Mouse (Mus musculus) ES-Bruce4 (cell line): ENCODE results near the gene Hoxa1. TPM values are rescaled to one million over a fixed set of nuclear protein-coding genes. Genes with fewer than 3 reads are reported as not detected.

ENCODE experiments used
- H3K27ac ChIP-seq: 2 replicates; pipeline ENCODE4 v1.5.1; 2012; ENCODE audit warnings: low read length, inconsistent platforms; ENCODE audit not compliant: insufficient read depth
- H3K27me3 ChIP-seq: 2 replicates; pipeline ENCODE4 v1.6.1; 2012; ENCODE audit warnings: mild to moderate bottlenecking, low read length, inconsistent platforms; ENCODE audit not compliant: control insufficient read depth, poor library complexity, insufficient read depth, severe bottlenecking
- H3K36me3 ChIP-seq: 2 replicates; pipeline ENCODE4 v1.6.1; 2012; ENCODE audit warnings: inconsistent platforms, mild to moderate bottlenecking, low read length, moderate library complexity; ENCODE audit not compliant: control insufficient read depth, poor library complexity, insufficient read depth, severe bottlenecking
- H3K4me1 ChIP-seq: one replicate; pipeline ENCODE4 v1.8.1; 2011; ENCODE audit warnings: low read length; ENCODE audit not compliant: control insufficient read depth, insufficient read depth
- H3K4me3 ChIP-seq: 2 replicates; pipeline ENCODE4 v1.5.1; 2011; ENCODE audit warnings: low read depth, mild to moderate bottlenecking, low read length
- H3K9ac ChIP-seq: 2 replicates; pipeline ENCODE4 v1.6.1; 2012; ENCODE audit warnings: low read depth, mild to moderate bottlenecking, inconsistent platforms; ENCODE audit not compliant: poor library complexity, severe bottlenecking
- H3K9me3 ChIP-seq: replicated peaks from 2 replicates; pipeline ENCODE4 v1.6.1; 2012; ENCODE audit warnings: mild to moderate bottlenecking, low read length, inconsistent platforms; ENCODE audit not compliant: control insufficient read depth, poor library complexity, insufficient read depth, severe bottlenecking
- CTCF ChIP-seq: IDR thresholded peaks from one replicate; pipeline ENCODE4 v1.8.1; 2011; ENCODE audit warnings: low read depth, low read length
- EP300 ChIP-seq: IDR thresholded peaks from 2 replicates; pipeline ENCODE4 v1.6.1; 2011; ENCODE audit warnings: low read depth, low read length; ENCODE audit not compliant: insufficient read depth
- POLR2A ChIP-seq: IDR thresholded peaks from one replicate; pipeline ENCODE4 v1.8.1; 2011; ENCODE audit warnings: low read length; ENCODE audit not compliant: insufficient read depth
- polyA plus RNA-seq: library from polyadenylated mRNA; stranded (reverse); fragments of >200 nt; gene quantifications from 2 replicates; pipeline ENCODE4 v1.2.4, GENCODE M21; 2011; ENCODE audit warnings: low read depth; ENCODE audit not compliant: missing spikeins, insufficient read depth, insufficient read length

Hoxa1 gene
- polyA plus RNA-seq, 1 experiment: 2.9 TPM

GRCm38 (mm10) chr6:52107400-52107799, 50.7 kb downstream of the Hoxa1 start:
- H3K4me3 ChIP-seq: no peak overlapping the region

GRCm38 (mm10) chr6:52106716-52107115, 51.4 kb downstream of the Hoxa1 start:
- H3K27ac ChIP-seq: peak overlapping the region; percentile 20
- no peaks in the 10 kb centered on the region for H3K27me3 ChIP-seq
- TF ChIP-seq POLR2A (no peak), CTCF (no peak), EP300 (peak; percentile 72)
- no peak overlapping the region for H3K9ac ChIP-seq
- no peak overlapping the region for H3K4me3 ChIP-seq
- peaks cover 2% of the 10 kb centered on the region for H3K4me1 ChIP-seq
- peaks cover 11% of the 10 kb centered on the region for H3K36me3 ChIP-seq
- H3K9me3 ChIP-seq: peaks cover 2% of the 10 kb centered on the region; the same call in 1 of the 2 replicates

More at GRCm38 (mm10) chr6:52107400-52107799, 50.7 kb downstream of the Hoxa1 start:
- Histone ChIP-seq H3K27me3 (no peaks in the 10 kb centered on the region), H3K9ac (no peak overlapping the region), H3K36me3 (peaks cover 17% of the 10 kb centered on the region), H3K4me1 (peaks cover 2% of the 10 kb centered on the region), H3K27ac (no peak overlapping the region), H3K9me3 (peaks cover 2% of the 10 kb centered on the region; the same call in 1 of the 2 replicates)
- TF ChIP-seq EP300: no peak
- no peak for TF ChIP-seq POLR2A
- TF ChIP-seq CTCF: peak; percentile 51

GRCm38 (mm10) chr6:52106178-52106577, 51.9 kb downstream of the Hoxa1 start:
- TF ChIP-seq POLR2A (no peak), CTCF (no peak), EP300 (no peak)
- H3K36me3 ChIP-seq: peaks cover 7% of the 10 kb centered on the region
- peaks cover 2% of the 10 kb centered on the region; the same call in 1 of the 2 replicates for H3K9me3 ChIP-seq
- peaks cover 2% of the 10 kb centered on the region for H3K4me1 ChIP-seq
- H3K27ac ChIP-seq: 0 out of 2 replicates have a peak overlapping the region, but pooled peaks have one; percentile 15
- no peak overlapping the region for H3K4me3 ChIP-seq
- H3K9ac ChIP-seq: no peak overlapping the region
- H3K27me3 ChIP-seq: no peaks in the 10 kb centered on the region

Other genes with a start within 250 kb of the Hoxa1 start
- gene Skap2, start 145.8 kb downstream of the Hoxa1 start, polyA plus RNA-seq: 42.9 and 43.0 TPM in 2 replicates
- not detected in 2 replicates for gene Hoxa2, start 6.5 kb upstream of the Hoxa1 start, polyA plus RNA-seq
- not detected in 2 replicates for gene 5730596B20Rik, start 19.2 kb upstream of the Hoxa1 start, polyA plus RNA-seq
- gene Hoxa4, start 33.4 kb upstream of the Hoxa1 start, polyA plus RNA-seq: not detected in 2 replicates
- gene Hoxa5, start 46.3 kb upstream of the Hoxa1 start, polyA plus RNA-seq: not detected in 2 replicates
- gene Hoxa6, start 50.4 kb upstream of the Hoxa1 start, polyA plus RNA-seq: not detected in 2 replicates
- 0.25 TPM in 1 of 2 replicates, not detected in the other for gene Hoxa3, start 55.0 kb upstream of the Hoxa1 start, polyA plus RNA-seq
- not detected in 2 replicates for gene Gm28308, start 55.0 kb upstream of the Hoxa1 start, polyA plus RNA-seq
- 0.65 and 1.4 TPM in 2 replicates for gene Hoxa7, start 63.5 kb upstream of the Hoxa1 start, polyA plus RNA-seq
- gene Hoxa9, start 72.8 kb upstream of the Hoxa1 start, polyA plus RNA-seq: not detected in 2 replicates
- gene Hoxa10, start 82.5 kb upstream of the Hoxa1 start, polyA plus RNA-seq: not detected in 2 replicates
- gene Hoxa11, start 87.5 kb upstream of the Hoxa1 start, polyA plus RNA-seq: not detected in 2 replicates
- 0.25 TPM in 1 of 2 replicates, not detected in the other for gene Hoxa13, start 102.6 kb upstream of the Hoxa1 start, polyA plus RNA-seq
- 0.63 and 0.68 TPM in 2 replicates for gene Evx1, start 155.2 kb upstream of the Hoxa1 start, polyA plus RNA-seq